Mouse (Mus musculus): ENCODE results near the gene Zswim1.
"Not testable (repeated sequence)": the region's sequence is repeated elsewhere in the genome, so short reads cannot be mapped to it uniquely, and the experiment has no call there.

The Zswim1 gene

GRCm38 (mm10) chr2:164871602-164872303 lies 49.3 kb downstream of the Zswim1 start:
- no peak for DNase-seq

- no peak for DNase-seq
Measured at GRCm38 (mm10) chr2:164873621-164874020, 51.1 kb downstream of the Zswim1 start.

GRCm38 (mm10) chr2:164874239-164874769 lies 51.8 kb downstream of the Zswim1 start:
- no peak for DNase-seq

GRCm38 (mm10) chr2:164875648-164876047 lies 53.2 kb downstream of the Zswim1 start:
- DNase-seq = not testable (repeated sequence)
